Mouse (Mus musculus): ENCODE data around the gene Bst2. TPM values are rescaled to one million over a fixed set of nuclear protein-coding genes. Genes with fewer than 3 reads are reported as not detected.

The Bst2 gene
- polyA plus RNA-seq, 1 experiment from 2014 or later, result 11.5 TPM

GRCm38 (mm10) chr8:71488454-71488853 lies 48.8 kb downstream of the Bst2 start:
- WGBS, result under 1% methylated on average over 22 of the region's 22 CpGs
- peak overlapping the region; percentile 100 for H3K4me2 ChIP-seq
- peak overlapping the region; percentile 71 for H3K9ac ChIP-seq
- peak; percentile 82 for ATAC-seq (replicated peaks)
- H3K4me1 ChIP-seq, result peaks cover 54% of the 10 kb centered on the region
- H3K27me3 ChIP-seq (replicated peaks), result no peaks in the 10 kb centered on the region
- H3K27ac ChIP-seq, result peak overlapping the region; percentile 73
- H3K4me3 ChIP-seq, result peak overlapping the region; percentile 68
- H3K36me3 ChIP-seq (replicated peaks), result peaks cover 6% of the 10 kb centered on the region; the same call in 1 of the 2 replicates
- H3K9me3 ChIP-seq, result no peaks in the 10 kb centered on the region

GRCm38 (mm10) chr8:71487691-71488445 lies 49.4 kb downstream of the Bst2 start, which contains the start of gene Gtpbp3:
Gtpbp3 (plus strand) TSS chr8:71488103.
- WGBS, result under 1% methylated on average over 33 of the region's 33 CpGs
- peak within 1 kb of the TSS; percentile 68 for H3K4me3 ChIP-seq
- no peaks in the 10 kb centered on the region for H3K9me3 ChIP-seq
- peak within 1 kb of the TSS; percentile 71 for H3K9ac ChIP-seq
- peaks cover 57% of the 10 kb centered on the region for H3K4me1 ChIP-seq
- no peaks in the 10 kb centered on the region for H3K27me3 ChIP-seq (replicated peaks)
- H3K4me2 ChIP-seq, result peak within 1 kb of the TSS; percentile 100
- H3K27ac ChIP-seq, result peak within 1 kb of the TSS; percentile 73
- ATAC-seq (replicated peaks), result peak; percentile 25
- H3K36me3 ChIP-seq (replicated peaks), result 0 out of 2 replicates have a peak, but pooled peaks cover 6% of the 10 kb centered on the region

GRCm38 (mm10) chr8:71486136-71486529 lies 51.1 kb downstream of the Bst2 start:
- Histone ChIP-seq H3K4me3 (peak overlapping the region; percentile 98), H3K27me3 (replicated peaks) (no peaks in the 10 kb centered on the region), H3K27ac (peak overlapping the region; percentile 89), H3K36me3 (replicated peaks) (peaks cover 15% of the 10 kb centered on the region; the same call in 1 of the 2 replicates), H3K4me1 (peaks cover 62% of the 10 kb centered on the region), H3K9me3 (no peaks in the 10 kb centered on the region), H3K4me2 (peak overlapping the region; percentile 86), H3K9ac (peak overlapping the region; percentile 99; the same call in 1 of the 2 replicates)
- 11% methylated on average over 7 of the region's 7 CpGs for WGBS
- ATAC-seq (replicated peaks), result no peak

- H3K9me3 ChIP-seq, result no peaks in the 10 kb centered on the region
- H3K4me1 ChIP-seq, result peaks cover 62% of the 10 kb centered on the region
- 5% methylated on average over 55 of the region's 58 CpGs for WGBS
These were observed 51.8 kb downstream of the Bst2 start, which contains the start of gene Ano8 for GRCm38 (mm10) chr8:71485142-71486135. Ano8 (minus strand) TSS chr8:71485963.

GRCm38 (mm10) chr8:71484736-71485135 lies 52.5 kb downstream of the Bst2 start:
- Histone ChIP-seq H3K27ac (0 out of 2 replicates have a peak overlapping the region, but pooled peaks have one; percentile 89), H3K4me1 (peaks cover 57% of the 10 kb centered on the region), H3K9ac (peak overlapping the region; percentile 99), H3K36me3 (replicated peaks) (peaks cover 29% of the 10 kb centered on the region; the same call in 1 of the 2 replicates), H3K4me3 (peak overlapping the region; percentile 98), H3K4me2 (peak overlapping the region; percentile 86), H3K9me3 (no peaks in the 10 kb centered on the region), H3K27me3 (replicated peaks) (no peaks in the 10 kb centered on the region)
- WGBS, result 93% methylated on average over 19 of the region's 19 CpGs
- ATAC-seq (replicated peaks), result no peak

More at GRCm38 (mm10) chr8:71485142-71486135, 51.8 kb downstream of the Bst2 start, which contains the start of gene Ano8:
- H3K9ac ChIP-seq, result peak within 1 kb of the TSS; percentile 99
- H3K27me3 ChIP-seq (replicated peaks), result no peaks in the 10 kb centered on the region
- H3K4me3 ChIP-seq, result peak within 1 kb of the TSS; percentile 98
- peak within 1 kb of the TSS; percentile 89 for H3K27ac ChIP-seq
- ATAC-seq (replicated peaks), result peak; percentile 82
- H3K4me2 ChIP-seq, result peak within 1 kb of the TSS; percentile 86
- peaks cover 22% of the 10 kb centered on the region; the same call in 1 of the 2 replicates for H3K36me3 ChIP-seq (replicated peaks)

Other genes starting within 250 kb of the Bst2 start
- gene Use1, start 170.6 kb downstream of the Bst2 start, polyA plus RNA-seq (2015; fragmentation: Nextera tagmentation; extraction: Ambion mirVana), result 117 and 119 TPM in 2 replicates
- gene Ocel1, start 166.2 kb downstream of the Bst2 start, polyA plus RNA-seq (2015; fragmentation: Nextera tagmentation; extraction: Ambion mirVana), result 6.5 and 6.8 TPM in 2 replicates
- 25.0 and 28.7 TPM in 2 replicates for gene Nr2f6, start 155.5 kb downstream of the Bst2 start, polyA plus RNA-seq (2015; fragmentation: Nextera tagmentation; extraction: Ambion mirVana)
- 7.4 and 7.7 TPM in 2 replicates for gene Ushbp1, start 141.7 kb downstream of the Bst2 start, polyA plus RNA-seq (2015; fragmentation: Nextera tagmentation; extraction: Ambion mirVana)
- 101 and 102 TPM in 2 replicates for gene Babam1, start 140.6 kb downstream of the Bst2 start, polyA plus RNA-seq (2015; fragmentation: Nextera tagmentation; extraction: Ambion mirVana)
- gene Ankle1, start 131.4 kb downstream of the Bst2 start, polyA plus RNA-seq (2015; fragmentation: Nextera tagmentation; extraction: Ambion mirVana), result 6.5 and 6.7 TPM in 2 replicates
- gene Abhd8, start 73.8 kb downstream of the Bst2 start, polyA plus RNA-seq (2015; fragmentation: Nextera tagmentation; extraction: Ambion mirVana), result 188 and 206 TPM in 2 replicates
- 173 and 174 TPM in 2 replicates for gene Mrpl34, start 72.5 kb downstream of the Bst2 start, polyA plus RNA-seq (2015; fragmentation: Nextera tagmentation; extraction: Ambion mirVana)
- 240 and 242 TPM in 2 replicates for gene Dda1, start 68.3 kb downstream of the Bst2 start, polyA plus RNA-seq (2015; fragmentation: Nextera tagmentation; extraction: Ambion mirVana)
- gene Ano8, start 51.5 kb downstream of the Bst2 start, polyA plus RNA-seq (2015; fragmentation: Nextera tagmentation; extraction: Ambion mirVana), result 9.6 and 10.9 TPM in 2 replicates
- 12.0 and 13.9 TPM in 2 replicates for gene Gtpbp3, start 49.4 kb downstream of the Bst2 start, polyA plus RNA-seq (2015; fragmentation: Nextera tagmentation; extraction: Ambion mirVana)
- gene Plvap, start 25.7 kb downstream of the Bst2 start, polyA plus RNA-seq (2015; fragmentation: Nextera tagmentation; extraction: Ambion mirVana), result 5.2 and 5.6 TPM in 2 replicates
- 0.09 and 0.15 TPM in 2 replicates for gene Ccdc194, start 11.7 kb downstream of the Bst2 start, polyA plus RNA-seq (2015; fragmentation: Nextera tagmentation; extraction: Ambion mirVana)
- 61.6 and 62.2 TPM in 2 replicates for gene Mvb12a, start 5.5 kb upstream of the Bst2 start, polyA plus RNA-seq (2015; fragmentation: Nextera tagmentation; extraction: Ambion mirVana)
- 0.13 TPM in 1 of 2 replicates, not detected in the other for gene Tmem221, start 21.4 kb upstream of the Bst2 start, polyA plus RNA-seq (2015; fragmentation: Nextera tagmentation; extraction: Ambion mirVana)
- 0.08 TPM in 1 of 2 replicates, not detected in the other for gene Nxnl1, start 29.1 kb upstream of the Bst2 start, polyA plus RNA-seq (2015; fragmentation: Nextera tagmentation; extraction: Ambion mirVana)
- gene Slc27a1, start 31.4 kb upstream of the Bst2 start, polyA plus RNA-seq (2015; fragmentation: Nextera tagmentation; extraction: Ambion mirVana), result 66.9 and 67.4 TPM in 2 replicates
- gene Pgls, start 54.7 kb upstream of the Bst2 start, polyA plus RNA-seq (2015; fragmentation: Nextera tagmentation; extraction: Ambion mirVana), result 217 and 221 TPM in 2 replicates
- gene Fam129c, start 60.2 kb upstream of the Bst2 start, polyA plus RNA-seq (2015; fragmentation: Nextera tagmentation; extraction: Ambion mirVana), result 9.3 and 9.4 TPM in 2 replicates
- 70.5 and 74.5 TPM in 2 replicates for gene Colgalt1, start 73.5 kb upstream of the Bst2 start, polyA plus RNA-seq (2015; fragmentation: Nextera tagmentation; extraction: Ambion mirVana)
- 26.9 and 27.4 TPM in 2 replicates for gene Unc13a, start 134.3 kb upstream of the Bst2 start, polyA plus RNA-seq (2015; fragmentation: Nextera tagmentation; extraction: Ambion mirVana)
- 5.2 and 5.8 TPM in 2 replicates for gene Jak3, start 138.8 kb upstream of the Bst2 start, polyA plus RNA-seq (2015; fragmentation: Nextera tagmentation; extraction: Ambion mirVana)
- 0.37 and 1.5 TPM in 2 replicates for gene Insl3, start 151.8 kb upstream of the Bst2 start, polyA plus RNA-seq (2015; fragmentation: Nextera tagmentation; extraction: Ambion mirVana)
- gene B3gnt3, start 164.3 kb upstream of the Bst2 start, polyA plus RNA-seq (2015; fragmentation: Nextera tagmentation; extraction: Ambion mirVana), result 0.27 and 0.36 TPM in 2 replicates
- gene Fcho1, start 188.3 kb upstream of the Bst2 start, polyA plus RNA-seq (2015; fragmentation: Nextera tagmentation; extraction: Ambion mirVana), result 96.0 and 102 TPM in 2 replicates